ENCODE assay signal across 15 mouse cellular contexts in the genomic region with DNA sequence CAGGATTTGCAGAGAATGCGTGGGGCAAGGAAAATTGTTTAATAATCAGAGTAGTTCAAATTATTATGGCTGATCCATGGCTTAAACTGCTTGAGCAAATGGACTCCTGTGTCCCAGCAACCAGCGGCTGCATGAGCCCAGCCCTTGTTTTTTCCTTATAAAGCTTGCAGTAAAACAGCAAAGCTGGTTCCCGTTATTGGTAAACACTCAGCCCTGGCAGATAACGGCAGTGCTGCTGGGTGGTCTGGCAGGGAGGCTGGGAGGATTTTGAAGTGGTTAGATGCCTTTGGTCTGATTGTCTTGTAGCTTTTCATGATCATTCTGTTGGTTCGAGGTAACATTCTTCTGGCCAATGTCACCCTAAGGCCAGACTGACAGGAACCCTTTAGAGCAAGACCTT. TPM values are rescaled to one million over a fixed set of nuclear protein-coding genes. Genes with fewer than 3 reads are reported as not detected.
DNase-seq lines count a peak whose midpoint lies in the region; ATAC-seq lines count a peak whose summit lies in the region.
"Had no signal": no experiment of that assay in that cellular context is flagged by ENCODE, and none has a peak within 500 bp of the region (broad histone marks: within the 10 kb centered on the region; RNA-seq: fewer than 3 reads in every experiment).

No protein-coding gene starts in this region.

- no peaks in the 10 kb centered on the region for H3K9me3 ChIP-seq in forebrain, embryonic 10.5 days
- H3K9me3 ChIP-seq in forebrain, embryonic 11.5 days (ENCODE audit: control insufficient read depth, low read length), result no peaks in the 10 kb centered on the region
- no peaks in the 10 kb centered on the region for H3K9me3 ChIP-seq in kidney, embryonic 14.5 days (ENCODE audit: control insufficient read depth, low read length)
- H3K9me3 ChIP-seq: embryonic facial prominence, embryonic 15.5 days; midbrain, embryonic 10.5 days had no signal

- peaks cover 60% of the 10 kb centered on the region for H3K36me3 ChIP-seq in forebrain, embryonic 10.5 days (replicated peaks)
- peaks cover 3% of the 10 kb centered on the region; the same call in 1 of the 2 replicates for H3K36me3 ChIP-seq in forebrain, embryonic 11.5 days (ENCODE audit: control insufficient read depth, insufficient read depth, low read length)
- H3K36me3 ChIP-seq in kidney, embryonic 14.5 days (ENCODE audit: control insufficient read depth, insufficient read depth, low read length), result peaks cover 21% of the 10 kb centered on the region

- H3K27ac ChIP-seq in forebrain, embryonic 10.5 days, result peak overlapping the region; percentile 15; the same call in 1 of the 2 replicates
- no peak overlapping the region for H3K27ac ChIP-seq in forebrain, embryonic 11.5 days (ENCODE audit: low read depth, low read length)
- peak overlapping the region; percentile 63; the same call in 1 of the 2 replicates for H3K27ac ChIP-seq in kidney, embryonic 14.5 days (ENCODE audit: low read depth, low read length)
- H3K27ac ChIP-seq: midbrain, embryonic 10.5 days had no signal

- H3K4me3 ChIP-seq in forebrain, embryonic 10.5 days, result no peak overlapping the region
- H3K4me3 ChIP-seq in forebrain, embryonic 11.5 days (ENCODE audit: low read depth, low read length), result no peak overlapping the region
- H3K4me3 ChIP-seq in kidney, embryonic 14.5 days (ENCODE audit: low read length), result no peak overlapping the region
- H3K4me3 ChIP-seq: embryonic facial prominence, embryonic 15.5 days; midbrain, embryonic 10.5 days had no signal

- no peaks in the 10 kb centered on the region for H3K27me3 ChIP-seq in forebrain, embryonic 10.5 days (ENCODE audit: poor library complexity, severe bottlenecking)
- H3K27me3 ChIP-seq in forebrain, embryonic 11.5 days (ENCODE audit: control insufficient read depth, insufficient read depth, low read length), result no peaks in the 10 kb centered on the region
- H3K27me3 ChIP-seq in kidney, embryonic 14.5 days (ENCODE audit: control insufficient read depth, insufficient read depth, low read length), result no peaks in the 10 kb centered on the region
- H3K27me3 ChIP-seq: embryonic facial prominence, embryonic 15.5 days had no signal

- no peak for DNase-seq in forebrain, embryonic 10.5 days (ENCODE audit: extremely low spot score, low spot score)
- no peak for DNase-seq in forebrain, embryonic 11.5 days (ENCODE audit: low spot score)
- DNase-seq in kidney, adult 18-20 months, result no peak
- DNase-seq in testis, postnatal 10 days (ENCODE audit: low spot score), result peak; percentile 42
- no peak for DNase-seq in testis, postnatal 14 days (ENCODE audit: low spot score)
- DNase-seq: adrenal gland, adult 8-10 months; cerebellum, adult 11 months; gastrocnemius, postnatal 10 days; left cerebral cortex, postnatal 4 days; spleen, adult 18-20 months had no signal

- no peak overlapping the region for H3K9ac ChIP-seq in forebrain, embryonic 11.5 days (ENCODE audit: low read length)
- H3K9ac ChIP-seq in kidney, embryonic 14.5 days (ENCODE audit: low read depth, low read length), result 0 out of 2 replicates have a peak overlapping the region, but pooled peaks have one; percentile 18
- H3K9ac ChIP-seq: embryonic facial prominence, embryonic 15.5 days had no signal

- H3K4me1 ChIP-seq in forebrain, embryonic 10.5 days, result peaks cover 24% of the 10 kb centered on the region
- H3K4me1 ChIP-seq in forebrain, embryonic 11.5 days (replicated peaks; ENCODE audit: control insufficient read depth, insufficient read depth, low read length), result no peaks in the 10 kb centered on the region
- H3K4me1 ChIP-seq in kidney, embryonic 14.5 days (ENCODE audit: control insufficient read depth, insufficient read depth, low read length), result peaks cover 23% of the 10 kb centered on the region

- WGBS in forebrain, embryonic 10.5 days, result 73% methylated on average over 5 of the region's 5 CpGs
- WGBS in forebrain, embryonic 11.5 days, result 76% methylated on average over 5 of the region's 5 CpGs
- WGBS in kidney, embryonic 14.5 days, result 76% methylated on average over 5 of the region's 5 CpGs

- no peak overlapping the region for H3K4me2 ChIP-seq in forebrain, embryonic 11.5 days (ENCODE audit: low read depth, low read length, severe bottlenecking)
- no peak overlapping the region for H3K4me2 ChIP-seq in kidney, embryonic 14.5 days (replicated peaks; ENCODE audit: low read depth, low read length)
- H3K4me2 ChIP-seq: embryonic facial prominence, embryonic 15.5 days had no signal

- ATAC-seq in forebrain, embryonic 11.5 days (replicated peaks; ENCODE audit: low FRiP score), result no peak
- ATAC-seq in kidney, embryonic 14.5 days (ENCODE audit: low FRiP score, low TSS enrichment), result no peak
- ATAC-seq in megakaryocyte-erythroid progenitor cell, adult 5-6 weeks (replicated peaks; ENCODE audit: low FRiP score, low TSS enrichment, poor library complexity, severe bottlenecking), result no peak
- ATAC-seq in frontal cortex, adult (ENCODE audit: low TSS enrichment), result no peak

RNA-seq across cellular contexts. Expression of gene Hic1, which starts 12.9 kb away (rescaled TPM):
- 0.12 and 0.21 TPM in 2 replicates for polyA plus RNA-seq in forebrain, embryonic 10.5 days (2016; fragmentation: Nextera tagmentation; extraction: Ambion mirVana)
- 0.86 and 1.1 TPM in 2 replicates for polyA plus RNA-seq in forebrain, embryonic 11.5 days (2014; fragmentation: Nextera tagmentation; extraction: Ambion mirVana)
- polyA plus RNA-seq in kidney, embryonic 14.5 days (2014; fragmentation: Nextera tagmentation; extraction: Ambion mirVana), result 16.9 and 26.6 TPM in 2 replicates
- total RNA-seq in megakaryocyte-erythroid progenitor cell, adult 5-6 weeks (2014; fragmentation: Nextera tagmentation), result 0.17 TPM in 1 of 2 replicates, not detected in the other
- 0.52 TPM in 1 of 2 replicates, not detected in the other for total RNA-seq in megakaryocyte-erythroid progenitor cell, adult 5-6 weeks (2017)

RNA-seq across cellular contexts. Expression of gene Ovca2, which starts 22.2 kb away (rescaled TPM):
- 33.6 and 34.0 TPM in 2 replicates for polyA plus RNA-seq in forebrain, embryonic 10.5 days (2016; fragmentation: Nextera tagmentation; extraction: Ambion mirVana)
- polyA plus RNA-seq in forebrain, embryonic 11.5 days (2014; fragmentation: Nextera tagmentation; extraction: Ambion mirVana), result 32.7 and 34.4 TPM in 2 replicates
- polyA plus RNA-seq in kidney, embryonic 14.5 days (2014; fragmentation: Nextera tagmentation; extraction: Ambion mirVana), result 33.3 and 33.4 TPM in 2 replicates
- total RNA-seq in megakaryocyte-erythroid progenitor cell, adult 5-6 weeks (2014; fragmentation: Nextera tagmentation), result 18.8 and 21.3 TPM in 2 replicates
- 17.6 and 29.0 TPM in 2 replicates for total RNA-seq in megakaryocyte-erythroid progenitor cell, adult 5-6 weeks (2017)

RNA-seq across cellular contexts. Expression of gene Dph1, which starts 34.6 kb away (rescaled TPM):
- 29.5 TPM in 2 replicates for polyA plus RNA-seq in forebrain, embryonic 10.5 days (2016; fragmentation: Nextera tagmentation; extraction: Ambion mirVana)
- 21.8 and 24.0 TPM in 2 replicates for polyA plus RNA-seq in forebrain, embryonic 11.5 days (2014; fragmentation: Nextera tagmentation; extraction: Ambion mirVana)
- 25.7 and 29.2 TPM in 2 replicates for polyA plus RNA-seq in kidney, embryonic 14.5 days (2014; fragmentation: Nextera tagmentation; extraction: Ambion mirVana)
- total RNA-seq in megakaryocyte-erythroid progenitor cell, adult 5-6 weeks (2014; fragmentation: Nextera tagmentation), result 22.3 and 25.0 TPM in 2 replicates
- 13.3 and 14.2 TPM in 2 replicates for total RNA-seq in megakaryocyte-erythroid progenitor cell, adult 5-6 weeks (2017)

RNA-seq across cellular contexts. Expression of gene Rtn4rl1, which starts 37.2 kb away (rescaled TPM):
- polyA plus RNA-seq in forebrain, embryonic 10.5 days (2016; fragmentation: Nextera tagmentation; extraction: Ambion mirVana), result 1.1 and 1.3 TPM in 2 replicates
- 1.0 and 1.1 TPM in 2 replicates for polyA plus RNA-seq in forebrain, embryonic 11.5 days (2014; fragmentation: Nextera tagmentation; extraction: Ambion mirVana)
- 2.7 and 4.2 TPM in 2 replicates for polyA plus RNA-seq in kidney, embryonic 14.5 days (2014; fragmentation: Nextera tagmentation; extraction: Ambion mirVana)
- total RNA-seq in megakaryocyte-erythroid progenitor cell, adult 5-6 weeks (2014; fragmentation: Nextera tagmentation), result not detected in 2 replicates
- 0.80 TPM in 1 of 2 replicates, not detected in the other for total RNA-seq in megakaryocyte-erythroid progenitor cell, adult 5-6 weeks (2017)
